Mouse (Mus musculus) thymus, postnatal 36 days (tissue): ENCODE measurements around the gene Tmprss13.

Source experiments
- DNase-seq, 2 experiments: peaks; one replicate each; pipeline ENCODE4 v3.0.0; 2022; ENCODE audit warnings: mixed read lengths in 2 of 2

The Tmprss13 gene

DNA sequence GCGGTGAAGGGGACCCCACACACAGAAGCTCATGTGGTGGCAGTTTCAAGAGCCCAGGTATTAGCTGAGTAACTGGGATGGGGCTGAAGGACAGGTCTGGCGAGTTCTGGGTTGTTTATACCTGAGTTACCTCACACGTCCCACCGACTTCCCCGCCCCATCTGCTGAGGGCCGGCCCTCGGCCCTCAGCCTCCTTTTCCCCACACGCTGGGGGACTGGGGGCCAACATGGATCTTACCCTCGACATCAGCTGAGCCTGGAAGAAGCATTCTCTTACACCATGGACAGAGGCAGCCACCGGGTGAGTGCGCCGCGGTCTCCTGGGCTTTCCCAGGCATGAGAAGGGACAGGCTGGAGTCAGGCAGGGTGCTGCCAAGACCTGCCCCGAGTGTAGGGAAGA lies at the start of gene Tmprss13:
Gene Tmprss13, plus strand, starts transcription at position 246 of the 400 bp plus-strand sequence.
- no peak for DNase-seq

DNA sequence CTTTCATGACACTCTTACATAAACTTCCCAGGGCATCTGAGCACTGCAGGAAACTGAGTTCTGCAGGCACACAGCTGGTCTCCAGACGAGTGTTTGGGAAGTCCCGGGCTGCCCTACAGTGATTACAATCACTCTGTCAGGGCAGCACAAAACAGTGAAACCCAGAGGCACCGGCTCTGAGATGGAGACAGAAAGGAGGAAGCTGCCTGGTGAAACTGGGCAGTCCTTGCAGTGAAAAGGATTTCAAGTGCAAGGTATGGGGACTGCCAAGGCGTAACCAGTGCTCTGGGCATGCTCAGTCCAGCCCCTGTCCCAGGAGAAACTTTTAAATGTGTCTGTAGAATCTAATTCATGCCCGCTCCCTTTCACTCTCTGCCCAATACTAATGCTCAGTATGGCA lies 46.7 kb upstream of the Tmprss13 start:
- no peak for DNase-seq

GRCm38 (mm10) chr9:45274218-45274617 lies 44.7 kb upstream of the Tmprss13 start:
- peak in 1 of 2 experiments; percentile 14 for DNase-seq

- DNase-seq: no peak
These were observed 44.3 kb upstream of the Tmprss13 start for GRCm38 (mm10) chr9:45274635-45275034.

DNA sequence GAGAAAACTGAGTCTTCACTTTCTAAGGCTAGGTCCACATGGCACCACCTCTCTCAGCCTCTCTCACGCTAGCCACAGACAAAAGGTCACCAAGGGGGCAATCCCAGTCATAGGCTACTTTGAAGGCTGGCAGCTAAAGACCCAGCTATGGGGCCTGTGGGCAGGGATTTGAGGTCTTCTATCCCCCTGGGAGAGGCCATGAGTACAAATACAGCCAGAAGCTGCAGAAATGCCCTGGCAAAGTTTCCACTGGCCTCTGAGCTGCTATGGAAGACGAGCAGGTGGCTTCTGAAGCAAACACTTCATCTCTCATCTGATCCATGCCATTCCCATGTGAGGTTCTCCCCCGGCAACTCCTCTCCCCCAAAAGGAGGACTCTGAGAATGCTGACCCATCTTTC lies 38.8 kb upstream of the Tmprss13 start:
- DNase-seq: no peak

DNA sequence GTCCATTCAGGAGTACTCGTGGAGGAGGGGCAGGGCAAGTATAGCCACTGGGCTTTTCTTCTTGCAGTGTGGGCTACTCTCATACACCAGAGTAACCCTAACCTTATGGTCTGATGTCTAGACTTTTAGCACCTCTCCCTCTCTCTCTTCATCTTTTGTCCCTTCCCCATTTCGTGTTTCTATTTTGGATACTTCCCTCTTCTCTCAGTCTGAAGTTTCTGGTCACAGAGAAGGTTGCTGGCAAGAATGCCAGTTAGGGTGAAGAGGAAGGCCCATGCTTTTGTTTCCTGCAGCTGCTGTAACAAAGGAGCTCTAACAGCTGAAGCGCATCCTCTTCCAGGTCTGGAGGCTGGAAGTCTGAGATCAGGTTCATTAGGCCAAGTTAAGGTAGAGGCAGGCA lies 38.0 kb upstream of the Tmprss13 start:
- DNase-seq: no peak

GRCm38 (mm10) chr9:45282466-45282865 lies 36.4 kb upstream of the Tmprss13 start:
- DNase-seq: no peak

- no peak for DNase-seq
These were observed 27.3 kb upstream of the Tmprss13 start for GRCm38 (mm10) chr9:45291481-45292168.

- DNase-seq: no peak
These were observed 24.5 kb upstream of the Tmprss13 start for GRCm38 (mm10) chr9:45294210-45295011.

GRCm38 (mm10) chr9:45299231-45300006 lies 19.5 kb upstream of the Tmprss13 start:
- peak; percentile 66 to 69 for DNase-seq

GRCm38 (mm10) chr9:45300422-45301104 lies 18.3 kb upstream of the Tmprss13 start:
- peak; percentile 95 to 98 for DNase-seq

GRCm38 (mm10) chr9:45301771-45302170 lies 17.1 kb upstream of the Tmprss13 start:
- no peak for DNase-seq

DNA sequence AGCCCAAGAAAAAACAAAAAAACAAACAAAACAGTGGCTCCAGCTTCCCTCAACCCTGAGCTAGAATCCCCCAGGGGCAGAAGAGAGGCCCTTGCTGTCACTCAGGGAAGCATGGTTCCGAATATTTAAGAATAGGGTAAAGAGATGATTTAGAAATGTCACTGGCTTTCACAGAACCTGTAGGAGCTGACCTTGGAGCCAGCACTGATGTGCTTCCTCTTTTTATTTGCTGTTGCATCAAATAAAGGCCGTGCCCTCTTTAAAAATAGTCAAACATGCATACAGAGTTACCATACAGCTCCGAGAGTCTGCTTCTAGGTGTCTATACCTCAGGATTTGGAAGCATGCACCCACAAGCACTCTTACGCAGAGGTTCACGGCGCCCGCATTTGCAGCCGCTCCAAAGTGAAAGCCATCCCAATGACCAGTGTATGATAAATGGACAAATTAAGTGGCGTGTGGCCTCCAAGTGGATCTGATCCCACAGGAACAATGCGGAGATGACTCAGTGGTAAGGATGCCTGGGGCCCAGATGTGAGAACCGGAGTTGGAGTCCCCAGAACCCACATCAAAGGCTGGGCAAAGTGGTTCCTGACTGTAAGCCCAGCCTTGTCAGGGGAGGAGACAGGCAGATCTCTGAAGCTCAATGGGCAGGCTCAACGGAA lies 12.0 kb upstream of the Tmprss13 start:
- no peak for DNase-seq

DNA sequence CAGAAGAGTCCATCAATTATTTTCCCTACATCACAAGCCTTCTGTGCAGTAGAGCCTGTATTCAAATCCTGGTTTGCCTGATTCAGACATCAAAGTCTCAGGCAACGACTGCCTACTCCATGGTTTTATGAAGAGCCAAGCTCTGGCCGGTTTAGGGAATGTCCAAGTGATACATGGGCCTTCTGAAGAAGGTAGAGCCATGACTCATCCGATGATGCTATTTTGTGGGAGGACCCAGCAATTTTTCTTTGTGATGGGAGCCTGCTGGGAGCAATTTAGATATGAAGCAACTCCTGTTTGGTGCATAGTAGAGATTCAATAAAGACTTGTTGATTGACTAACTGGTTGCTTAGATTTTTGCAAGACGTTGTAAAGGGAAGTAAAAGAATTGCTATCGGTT lies 10.4 kb upstream of the Tmprss13 start:
- no peak for DNase-seq

GRCm38 (mm10) chr9:45311858-45312257 lies 7.0 kb upstream of the Tmprss13 start:
- DNase-seq: no peak

DNA sequence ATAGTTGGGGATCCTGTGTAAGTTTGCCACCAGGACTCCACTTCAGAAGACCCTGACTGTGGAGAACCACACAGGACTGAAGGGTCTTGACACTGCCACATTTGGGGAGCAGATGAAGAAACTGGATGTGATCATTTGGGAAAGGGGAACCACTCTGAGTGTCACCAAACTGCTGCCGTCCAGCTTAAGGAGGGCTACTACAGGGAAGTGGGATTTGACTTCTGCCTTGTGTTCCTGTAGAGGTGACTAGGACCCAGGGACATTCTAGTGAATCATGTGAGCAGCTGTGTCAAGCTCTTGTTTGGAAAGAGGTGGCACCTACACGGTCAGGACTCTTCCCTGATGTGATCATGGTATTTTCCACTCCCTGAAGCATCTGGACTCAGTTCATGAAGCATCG lies 5.0 kb upstream of the Tmprss13 start:
- no peak for DNase-seq

GRCm38 (mm10) chr9:45317635-45318034 lies 1.3 kb upstream of the Tmprss13 start:
- no peak for DNase-seq

DNA sequence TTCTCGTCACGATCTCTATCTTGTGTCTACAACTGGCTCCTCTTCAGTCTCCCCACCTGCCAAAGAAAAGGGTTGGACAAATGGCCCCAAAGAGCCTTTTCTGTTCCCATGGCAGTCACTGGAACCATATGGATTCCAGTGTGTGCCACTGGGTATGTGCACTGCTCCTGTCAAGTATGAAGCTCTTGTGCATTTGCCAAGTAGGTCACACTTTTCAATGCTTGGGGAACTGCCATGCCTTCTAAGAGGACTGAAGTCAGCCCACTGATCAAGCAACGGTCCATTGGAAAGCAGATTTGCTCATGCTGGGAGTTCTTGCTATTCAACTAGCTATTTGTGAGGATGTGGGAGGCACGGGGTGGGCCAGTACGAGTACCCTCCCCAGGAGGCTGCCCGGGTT lies 2.6 kb downstream of the Tmprss13 start:
- no peak for DNase-seq

DNA sequence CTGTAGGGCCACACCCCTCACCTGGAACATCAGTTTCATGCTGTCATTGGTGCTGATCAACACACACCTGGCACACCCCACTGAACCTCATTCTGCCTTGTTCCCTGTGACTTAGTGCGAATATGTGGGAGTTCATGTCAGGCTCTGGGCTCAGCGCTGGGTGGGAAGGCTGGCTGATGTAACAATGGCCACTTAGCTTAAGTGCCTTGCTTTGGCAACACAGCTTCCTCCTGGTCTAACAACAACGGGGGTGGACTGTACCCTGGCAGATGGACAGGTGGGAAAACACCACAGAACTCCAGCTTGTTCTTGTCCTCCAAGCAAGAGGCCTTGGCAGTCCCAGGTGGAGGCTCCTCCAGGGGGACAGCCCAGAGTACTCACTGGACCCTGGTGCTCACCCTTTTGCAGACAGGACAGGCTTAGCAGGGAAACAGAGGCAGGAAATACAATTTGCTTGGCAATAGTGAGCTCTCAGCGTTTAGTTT lies 3.1 kb downstream of the Tmprss13 start:
- DNase-seq: no peak

DNA sequence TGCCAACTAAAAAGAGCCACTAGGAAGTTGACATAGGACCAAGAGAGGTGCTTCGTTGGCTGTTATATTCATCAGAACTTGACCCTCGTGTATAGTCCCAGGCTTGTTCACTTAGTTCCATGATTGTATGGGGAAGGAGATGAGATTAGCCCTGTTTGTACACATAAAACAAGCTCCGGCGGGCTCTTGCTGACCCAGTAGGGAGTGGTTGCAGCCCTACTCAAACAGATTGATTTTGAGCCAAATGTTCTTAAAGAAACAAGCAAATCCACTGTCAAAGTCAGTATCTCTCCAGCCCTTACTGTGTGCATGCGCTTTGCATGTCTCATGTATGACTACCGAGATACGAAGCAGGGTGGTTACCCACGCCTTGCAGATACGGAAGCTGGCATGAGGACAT lies 7.5 kb downstream of the Tmprss13 start:
- DNase-seq: no peak

GRCm38 (mm10) chr9:45328263-45328662 lies 9.4 kb downstream of the Tmprss13 start:
- no peak for DNase-seq

GRCm38 (mm10) chr9:45329577-45329976 lies 10.7 kb downstream of the Tmprss13 start:
- DNase-seq: no peak
